Mouse (Mus musculus): ENCODE measurements at regions not wholly inside any gene's neighbourhood (a gene's known extent, or its start where the extent isn't known, plus 50 kb on each side); places are given as distances from the start of the nearest gene placed in this dataset.

- Histone ChIP-seq H3K4me3 (ENCODE audit: low read depth, low read length) (no peak overlapping the region), H3K4me1 (ENCODE audit: insufficient read depth) (no peaks in the 10 kb centered on the region), H3K27ac (ENCODE audit: low read depth, low read length) (no peak overlapping the region), H3K9me3 (ENCODE audit: low read length) (no peaks in the 10 kb centered on the region), H3K27me3 (ENCODE audit: insufficient read depth, low read length) (no peaks in the 10 kb centered on the region), H3K9ac (no peak overlapping the region), H3K4me2 (ENCODE audit: low read depth) (no peak overlapping the region), H3K36me3 (ENCODE audit: insufficient read depth) (no peaks in the 10 kb centered on the region)
- WGBS, result 52% methylated on average over 2 of the region's 2 CpGs
- TF ChIP-seq CTCF (IDR thresholded peaks at IDR 0.05; ENCODE audit: low read depth), result no peak
- DNase-seq, result peak; percentile 45
- ATAC-seq, result peak; percentile 78
Measured at GRCm38 (mm10) chr16:24176057-24176456, 187.4 kb upstream of the Bcl6 start.

- H3K36me3 ChIP-seq (ENCODE audit: insufficient read depth), result no peaks in the 10 kb centered on the region
- no peak overlapping the region for H3K9ac ChIP-seq
- TF ChIP-seq CTCF (IDR thresholded peaks at IDR 0.05; ENCODE audit: low read depth), result no peak
- DNase-seq, result no peak
- no peaks in the 10 kb centered on the region for H3K9me3 ChIP-seq (ENCODE audit: low read length)
- H3K4me1 ChIP-seq (ENCODE audit: insufficient read depth), result no peaks in the 10 kb centered on the region
- no peak overlapping the region for H3K27ac ChIP-seq (ENCODE audit: low read depth, low read length)
- 77% methylated on average over 9 of the region's 9 CpGs for WGBS
- no peak for ATAC-seq
- no peaks in the 10 kb centered on the region for H3K27me3 ChIP-seq (ENCODE audit: insufficient read depth, low read length)
- no peak overlapping the region for H3K4me2 ChIP-seq (ENCODE audit: low read depth)
- H3K4me3 ChIP-seq (ENCODE audit: low read depth, low read length), result no peak overlapping the region
Measured at GRCm38 (mm10) chr16:24175235-24175760, 186.6 kb upstream of the Bcl6 start.

GRCm38 (mm10) chr16:24174595-24174994 lies 185.9 kb upstream of the Bcl6 start:
- no peak for ATAC-seq
- 88% methylated on average over 3 of the region's 3 CpGs for WGBS
- TF ChIP-seq CTCF (IDR thresholded peaks at IDR 0.05; ENCODE audit: low read depth), result no peak
- Histone ChIP-seq H3K36me3 (ENCODE audit: insufficient read depth) (no peaks in the 10 kb centered on the region), H3K9ac (no peak overlapping the region), H3K9me3 (ENCODE audit: low read length) (no peaks in the 10 kb centered on the region), H3K4me3 (ENCODE audit: low read depth, low read length) (no peak overlapping the region), H3K4me1 (ENCODE audit: insufficient read depth) (no peaks in the 10 kb centered on the region), H3K4me2 (ENCODE audit: low read depth) (no peak overlapping the region), H3K27ac (ENCODE audit: low read depth, low read length) (no peak overlapping the region), H3K27me3 (ENCODE audit: insufficient read depth, low read length) (no peaks in the 10 kb centered on the region)
- no peak for DNase-seq

- no peak for TF ChIP-seq CTCF (IDR thresholded peaks at IDR 0.05; ENCODE audit: low read depth)
- DNase-seq (no peak), ATAC-seq (no peak)
- Histone ChIP-seq H3K4me3 (ENCODE audit: low read depth, low read length) (no peak overlapping the region), H3K27ac (ENCODE audit: low read depth, low read length) (no peak overlapping the region), H3K9me3 (ENCODE audit: low read length) (no peaks in the 10 kb centered on the region), H3K36me3 (ENCODE audit: insufficient read depth) (no peaks in the 10 kb centered on the region), H3K9ac (no peak overlapping the region), H3K27me3 (ENCODE audit: insufficient read depth, low read length) (no peaks in the 10 kb centered on the region), H3K4me2 (ENCODE audit: low read depth) (no peak overlapping the region), H3K4me1 (ENCODE audit: insufficient read depth) (no peaks in the 10 kb centered on the region)
- WGBS, result 89% methylated on average over 5 of the region's 5 CpGs
Measured at GRCm38 (mm10) chr16:24173783-24174518, 185.3 kb upstream of the Bcl6 start.

GRCm38 (mm10) chr16:24172653-24173052 lies 184.0 kb upstream of the Bcl6 start:
- no peak for TF ChIP-seq CTCF (IDR thresholded peaks at IDR 0.05; ENCODE audit: low read depth)
- WGBS, result 94% methylated on average over 2 of the region's 2 CpGs

GRCm38 (mm10) chr16:24172065-24172464 lies 183.4 kb upstream of the Bcl6 start:
- peak; percentile 58; the same call in 1 of the 2 replicates for ATAC-seq
- no peak for TF ChIP-seq CTCF (IDR thresholded peaks at IDR 0.05; ENCODE audit: low read depth)

More at GRCm38 (mm10) chr16:24172653-24173052, 184.0 kb upstream of the Bcl6 start:
- H3K4me3 ChIP-seq (ENCODE audit: low read depth, low read length), result no peak overlapping the region
- no peak overlapping the region for H3K9ac ChIP-seq
- H3K27ac ChIP-seq (ENCODE audit: low read depth, low read length), result no peak overlapping the region
- ATAC-seq, result no peak
- no peaks in the 10 kb centered on the region for H3K9me3 ChIP-seq (ENCODE audit: low read length)
- DNase-seq, result no peak
- no peaks in the 10 kb centered on the region for H3K36me3 ChIP-seq (ENCODE audit: insufficient read depth)
- no peaks in the 10 kb centered on the region for H3K27me3 ChIP-seq (ENCODE audit: insufficient read depth, low read length)
- H3K4me2 ChIP-seq (ENCODE audit: low read depth), result no peak overlapping the region
- H3K4me1 ChIP-seq (ENCODE audit: insufficient read depth), result no peaks in the 10 kb centered on the region

GRCm38 (mm10) chr16:24171161-24171560 lies 182.5 kb upstream of the Bcl6 start:
- H3K9ac ChIP-seq, result no peak overlapping the region
- H3K4me3 ChIP-seq (ENCODE audit: low read depth, low read length), result no peak overlapping the region
- 80% methylated on average over 4 of the region's 4 CpGs for WGBS
- no peaks in the 10 kb centered on the region for H3K4me1 ChIP-seq (ENCODE audit: insufficient read depth)
- no peaks in the 10 kb centered on the region for H3K36me3 ChIP-seq (ENCODE audit: insufficient read depth)
- TF ChIP-seq CTCF (IDR thresholded peaks at IDR 0.05; ENCODE audit: low read depth), result no peak
- ATAC-seq (no peak), DNase-seq (no peak)
- no peak overlapping the region for H3K4me2 ChIP-seq (ENCODE audit: low read depth)
- H3K27me3 ChIP-seq (ENCODE audit: insufficient read depth, low read length), result no peaks in the 10 kb centered on the region
- no peak overlapping the region for H3K27ac ChIP-seq (ENCODE audit: low read depth, low read length)
- H3K9me3 ChIP-seq (ENCODE audit: low read length), result no peaks in the 10 kb centered on the region

More at GRCm38 (mm10) chr16:24172065-24172464, 183.4 kb upstream of the Bcl6 start:
- Histone ChIP-seq H3K27me3 (ENCODE audit: insufficient read depth, low read length) (no peaks in the 10 kb centered on the region), H3K4me1 (ENCODE audit: insufficient read depth) (no peaks in the 10 kb centered on the region), H3K9me3 (ENCODE audit: low read length) (no peaks in the 10 kb centered on the region), H3K9ac (no peak overlapping the region), H3K27ac (ENCODE audit: low read depth, low read length) (no peak overlapping the region), H3K4me3 (ENCODE audit: low read depth, low read length) (no peak overlapping the region), H3K36me3 (ENCODE audit: insufficient read depth) (no peaks in the 10 kb centered on the region), H3K4me2 (ENCODE audit: low read depth) (no peak overlapping the region)
- WGBS, result 49% methylated on average over 5 of the region's 5 CpGs
- no peak for DNase-seq

Data from forebrain, postnatal 0 days (tissue).